Mouse (Mus musculus) limb, embryonic 12.5 days (tissue): ENCODE measurements around the gene Tex26. TPM values are rescaled to one million over a fixed set of nuclear protein-coding genes. Genes with fewer than 3 reads are reported as not detected.

Experiments
- ATAC-seq: fragments of 200-750 bp; cut with Nextera tagmentation; 2 replicates; pipeline ENCODE4 v1.8.0; 2017; ENCODE audit warnings: low read depth, moderate TSS enrichment; ENCODE audit not compliant: insufficient number of reproducible peaks, insufficient read depth, low FRiP score, low TSS enrichment
- H3K27ac ChIP-seq: fragments of 300-500 bp; sonication (generic); 2 replicates; pipeline ENCODE4 v1.5.1; 2016; ENCODE audit warnings: mild to moderate bottlenecking, moderate library complexity
- H3K27me3 ChIP-seq: fragments of 300-500 bp; sonication (generic); 2 replicates; pipeline ENCODE4 v1.6.1; 2016; ENCODE audit warnings: mild to moderate bottlenecking, moderate library complexity
- H3K36me3 ChIP-seq: fragments of 300-500 bp; sonication (generic); 2 replicates; pipeline ENCODE4 v1.6.1; 2016; ENCODE audit warnings: mild to moderate bottlenecking, moderate library complexity
- H3K4me1 ChIP-seq: fragments of 300-500 bp; sonication (generic); replicated peaks from 2 replicates; pipeline ENCODE4 v1.6.1; 2016
- H3K4me2 ChIP-seq: fragments of 300-500 bp; sonication (generic); 2 replicates; pipeline ENCODE4 v1.6.1; 2016; ENCODE audit warnings: mild to moderate bottlenecking, moderate library complexity
- H3K4me3 ChIP-seq: fragments of 300-500 bp; sonication (generic); replicated peaks from 2 replicates; pipeline ENCODE4 v1.5.1; 2016; ENCODE audit warnings: mild to moderate bottlenecking
- H3K9ac ChIP-seq: fragments of 300-500 bp; sonication (generic); replicated peaks from 2 replicates; pipeline ENCODE4 v1.6.1; 2016; ENCODE audit warnings: mild to moderate bottlenecking, moderate library complexity
- H3K9me3 ChIP-seq: fragments of 300-500 bp; sonication (generic); 2 replicates; pipeline ENCODE4 v1.6.1; 2016; ENCODE audit warnings: mild to moderate bottlenecking, moderate library complexity
- WGBS: fragments of 180-500 bp; shearing (Covaris S2); methylation state at CpG from one replicate; pipeline ENCODE4 v1.1.7; 2016; 5-methylcytosine and 5-hydroxymethylcytosine counted together
- polyA plus RNA-seq: library from polyadenylated mRNA; unstranded; fragments of >200 nt; fragmentation: Nextera tagmentation; extraction: Ambion mirVana; gene quantifications from 2 replicates; pipeline ENCODE4 v1.2.1, GENCODE M21; 2016

Gene Tex26
- polyA plus RNA-seq, 1 experiment from 2014 or later: 0.38 TPM

DNA sequence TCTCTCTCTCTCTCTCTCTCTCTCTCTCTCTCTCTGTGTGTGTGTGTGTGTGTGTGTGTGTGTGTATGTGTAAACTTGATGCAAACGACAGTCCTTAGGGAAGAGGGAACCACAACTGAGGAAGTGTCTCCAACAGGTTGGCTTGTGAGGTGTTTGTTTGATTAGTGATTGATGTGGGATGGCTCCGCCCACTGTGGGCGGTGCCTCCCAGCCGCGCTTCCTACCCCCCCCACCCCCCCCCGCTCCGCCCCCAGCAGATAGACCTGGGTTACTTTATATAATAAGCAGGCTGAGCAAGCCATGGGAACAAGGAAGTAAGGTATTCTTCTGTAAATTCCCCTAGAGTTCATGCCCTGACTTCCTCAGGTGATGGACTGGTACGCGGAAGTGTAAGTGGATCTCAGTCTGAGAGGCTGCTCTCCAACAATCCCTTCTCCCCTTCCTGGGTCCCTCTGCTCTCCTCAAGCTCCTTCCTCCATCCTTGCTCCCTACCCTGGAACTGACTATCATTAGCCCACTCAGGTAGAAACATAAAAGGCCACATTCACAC is 5.2 kb upstream of the Tex26 start:
- Histone ChIP-seq H3K9me3 (no peaks in the 10 kb centered on the region), H3K4me2 (no peak overlapping the region), H3K27ac (no peak overlapping the region), H3K36me3 (no peaks in the 10 kb centered on the region), H3K9ac (no peak overlapping the region), H3K4me1 (peaks cover 13% of the 10 kb centered on the region), H3K27me3 (no peaks in the 10 kb centered on the region), H3K4me3 (no peak overlapping the region)
- WGBS: 26% methylated on average over 9 of the region's 9 CpGs
- ATAC-seq: no peak

DNA sequence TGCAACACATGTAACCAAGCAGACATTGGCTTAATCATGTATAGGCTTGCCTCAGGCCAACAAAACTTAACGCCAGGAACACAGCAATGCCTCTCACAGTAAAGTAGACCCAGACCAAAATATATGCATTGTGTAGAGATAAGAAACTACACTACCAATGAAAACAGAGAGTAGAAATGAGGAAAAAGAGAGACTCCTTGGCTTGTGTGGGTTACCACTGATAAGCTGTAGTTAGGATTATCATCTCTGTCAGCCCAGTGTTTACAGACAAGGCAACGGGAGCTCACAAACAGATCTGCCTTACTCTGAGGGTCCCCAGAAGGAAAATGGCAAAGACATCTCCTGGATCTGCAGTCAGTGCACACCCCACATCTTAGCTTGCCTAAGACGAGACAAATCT is 2.9 kb upstream of the Tex26 start:
- ATAC-seq: no peak
- H3K9me3 ChIP-seq: no peaks in the 10 kb centered on the region
- no peak overlapping the region for H3K4me2 ChIP-seq
- WGBS: 74% methylated on average over 3 of the region's 3 CpGs
- H3K4me3 ChIP-seq: no peak overlapping the region
- H3K27ac ChIP-seq: no peak overlapping the region
- no peak overlapping the region for H3K9ac ChIP-seq
- no peaks in the 10 kb centered on the region for H3K36me3 ChIP-seq
- no peaks in the 10 kb centered on the region for H3K27me3 ChIP-seq
- H3K4me1 ChIP-seq: peaks cover 23% of the 10 kb centered on the region

DNA sequence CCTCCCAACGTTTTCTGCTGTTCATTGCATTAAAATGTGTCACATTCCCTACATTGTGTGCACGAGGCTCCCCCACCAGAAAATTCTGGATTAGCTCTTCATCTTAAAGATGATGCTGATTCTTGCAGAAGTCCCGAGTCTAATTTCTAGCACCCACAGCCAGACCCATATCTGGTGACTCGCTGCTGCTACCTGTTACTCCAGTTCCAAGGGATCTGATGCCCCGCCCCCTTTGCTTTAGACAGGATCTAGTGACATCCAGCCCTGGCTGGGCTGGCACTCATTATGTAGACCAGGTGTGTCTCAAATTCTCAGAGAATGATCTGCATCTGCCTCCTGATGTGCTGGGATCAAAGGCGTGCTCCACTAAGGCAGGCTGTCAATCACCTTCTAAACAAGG is 2.3 kb upstream of the Tex26 start:
- Histone ChIP-seq H3K9me3 (no peaks in the 10 kb centered on the region), H3K27me3 (no peaks in the 10 kb centered on the region), H3K9ac (no peak overlapping the region), H3K36me3 (no peaks in the 10 kb centered on the region), H3K27ac (no peak overlapping the region), H3K4me2 (no peak overlapping the region), H3K4me3 (no peak overlapping the region), H3K4me1 (peaks cover 29% of the 10 kb centered on the region)
- no peak for ATAC-seq
- 67% methylated on average over 6 of the region's 6 CpGs for WGBS

DNA sequence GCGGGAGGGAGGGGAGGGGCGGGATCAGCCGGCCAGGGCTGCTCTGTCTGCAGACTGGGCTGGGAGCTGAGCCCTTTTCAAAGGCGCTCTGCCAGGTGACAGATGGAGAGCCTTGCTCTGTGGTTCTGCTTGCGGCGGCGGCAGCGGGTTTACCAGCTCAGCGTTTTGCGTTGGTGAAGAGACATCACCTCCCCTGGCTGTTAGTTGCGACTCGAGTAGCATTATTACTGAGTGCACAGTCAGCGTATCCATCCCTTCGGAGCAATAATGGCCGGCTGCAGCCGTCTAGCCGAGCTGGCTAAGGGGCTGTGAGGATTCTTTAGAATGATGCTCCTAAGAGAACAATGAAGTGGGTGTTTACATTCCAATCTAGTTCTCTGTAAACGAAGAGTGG is 717 bp downstream of the Tex26 start:
- no peaks in the 10 kb centered on the region for H3K36me3 ChIP-seq
- WGBS: under 1% methylated on average over 18 of the region's 18 CpGs
- H3K9me3 ChIP-seq: no peaks in the 10 kb centered on the region
- no peaks in the 10 kb centered on the region for H3K27me3 ChIP-seq
- H3K27ac ChIP-seq: peak overlapping the region; percentile 76
- peak overlapping the region; percentile 50; the same call in 1 of the 2 replicates for H3K9ac ChIP-seq
- H3K4me1 ChIP-seq: peaks cover 26% of the 10 kb centered on the region
- peak; percentile 64; the same call in 1 of the 2 replicates for ATAC-seq
- H3K4me3 ChIP-seq: peak overlapping the region; percentile 41
- peak overlapping the region; percentile 82 for H3K4me2 ChIP-seq

DNA sequence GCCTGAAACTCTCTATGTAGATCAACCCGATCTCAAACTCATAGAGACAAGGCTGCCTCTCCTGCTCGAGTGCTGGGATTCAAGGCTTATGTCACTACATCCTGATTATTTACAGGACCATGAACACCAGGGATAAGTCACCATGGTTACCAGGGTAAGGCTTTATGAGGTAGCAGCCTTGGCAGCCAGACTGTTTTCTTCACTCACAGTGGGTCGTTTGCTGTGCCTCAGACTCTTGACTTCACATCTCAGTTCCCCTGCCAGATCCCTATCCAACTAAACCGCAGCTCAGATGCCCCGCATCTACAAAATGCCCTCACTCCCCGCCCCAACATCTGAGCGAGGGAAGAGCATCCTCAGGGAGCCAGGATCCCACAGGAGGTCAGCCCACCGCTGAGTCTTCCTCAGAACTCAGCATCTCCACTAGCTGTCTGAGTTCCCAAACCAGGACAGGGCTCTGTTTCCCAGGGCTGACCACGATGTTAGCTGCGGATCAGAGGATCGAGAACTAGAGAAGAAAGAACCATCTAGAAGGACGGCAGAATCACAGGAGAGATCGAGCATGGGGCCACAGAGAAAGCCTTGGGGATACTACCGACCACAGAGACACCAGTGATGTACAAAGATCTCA is 2.3 kb downstream of the Tex26 start:
- Histone ChIP-seq H3K9ac (no peak overlapping the region), H3K4me1 (peaks cover 26% of the 10 kb centered on the region), H3K27me3 (no peaks in the 10 kb centered on the region), H3K4me2 (no peak overlapping the region), H3K36me3 (no peaks in the 10 kb centered on the region), H3K27ac (no peak overlapping the region), H3K4me3 (no peak overlapping the region), H3K9me3 (no peaks in the 10 kb centered on the region)
- ATAC-seq: no peak
- WGBS: 57% methylated on average over 14 of the region's 14 CpGs

GRCm38 (mm10) chr5:149442277-149442660 is 2.8 kb downstream of the Tex26 start:
- Histone ChIP-seq H3K9ac (no peak overlapping the region), H3K4me1 (peaks cover 26% of the 10 kb centered on the region), H3K4me3 (no peak overlapping the region), H3K27ac (no peak overlapping the region), H3K27me3 (no peaks in the 10 kb centered on the region), H3K4me2 (no peak overlapping the region), H3K36me3 (no peaks in the 10 kb centered on the region), H3K9me3 (no peaks in the 10 kb centered on the region)
- WGBS: 80% methylated on average over 15 of the region's 15 CpGs
- no peak for ATAC-seq

GRCm38 (mm10) chr5:149444451-149444850 is 5.0 kb downstream of the Tex26 start:
- peaks cover 23% of the 10 kb centered on the region for H3K4me1 ChIP-seq
- H3K9ac ChIP-seq: no peak overlapping the region
- no peak overlapping the region for H3K4me3 ChIP-seq
- 78% methylated on average over 4 of the region's 4 CpGs for WGBS
- no peak for ATAC-seq
- H3K9me3 ChIP-seq: peaks cover 3% of the 10 kb centered on the region; the same call in 1 of the 2 replicates
- no peaks in the 10 kb centered on the region for H3K36me3 ChIP-seq
- H3K27me3 ChIP-seq: no peaks in the 10 kb centered on the region
- H3K27ac ChIP-seq: no peak overlapping the region
- H3K4me2 ChIP-seq: no peak overlapping the region

DNA sequence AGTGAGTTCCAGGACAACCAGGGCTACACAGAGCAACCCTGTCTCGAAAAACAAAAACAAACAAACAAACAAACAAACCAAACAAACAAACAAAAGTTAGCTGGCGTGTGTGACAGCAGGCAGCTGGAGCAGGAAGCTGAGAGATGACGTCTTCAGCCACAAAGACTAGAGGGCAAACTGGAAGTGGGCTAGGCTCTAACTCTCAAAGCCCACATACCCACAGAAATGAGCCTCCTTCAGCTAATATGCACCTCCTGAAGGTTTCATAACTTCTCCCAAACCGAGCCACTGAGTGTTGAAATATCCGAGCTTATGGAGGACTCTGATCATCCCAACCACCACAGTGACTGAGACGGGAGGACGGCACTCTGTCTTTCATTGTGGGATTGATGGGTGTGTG is 7.0 kb downstream of the Tex26 start:
- peaks cover 13% of the 10 kb centered on the region for H3K4me1 ChIP-seq
- no peaks in the 10 kb centered on the region for H3K36me3 ChIP-seq
- peaks cover 3% of the 10 kb centered on the region; the same call in 1 of the 2 replicates for H3K9me3 ChIP-seq
- ATAC-seq: no peak
- no peak overlapping the region for H3K4me2 ChIP-seq
- H3K27ac ChIP-seq: no peak overlapping the region
- no peak overlapping the region for H3K4me3 ChIP-seq
- no peaks in the 10 kb centered on the region for H3K27me3 ChIP-seq
- H3K9ac ChIP-seq: no peak overlapping the region
- WGBS: 85% methylated on average over 7 of the region's 7 CpGs

DNA sequence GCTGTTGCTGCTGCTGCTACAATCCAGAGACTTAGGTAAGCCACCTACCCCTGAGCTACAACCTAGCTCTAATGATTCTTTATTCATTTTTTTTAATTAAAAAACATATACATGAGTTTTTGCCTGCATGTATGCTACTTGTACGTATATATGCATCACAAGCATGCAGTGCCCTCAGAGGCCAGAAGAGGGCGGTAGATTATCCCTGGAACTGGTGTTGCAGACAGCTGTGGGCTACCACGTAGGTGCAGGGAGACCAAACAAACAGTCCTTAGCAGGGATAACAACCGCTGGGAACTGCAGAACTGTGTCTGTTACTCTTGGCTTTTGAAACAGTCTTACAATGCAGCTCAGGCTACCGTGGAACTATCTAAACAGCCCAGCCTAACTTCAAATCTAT is 8.3 kb downstream of the Tex26 start:
- no peak for ATAC-seq
- Histone ChIP-seq H3K9ac (no peak overlapping the region), H3K4me2 (no peak overlapping the region), H3K4me1 (peaks cover 4% of the 10 kb centered on the region), H3K27me3 (no peaks in the 10 kb centered on the region), H3K27ac (no peak overlapping the region), H3K9me3 (peaks cover 3% of the 10 kb centered on the region; the same call in 1 of the 2 replicates), H3K36me3 (no peaks in the 10 kb centered on the region), H3K4me3 (no peak overlapping the region)
- WGBS: 80% methylated on average over 5 of the region's 5 CpGs

DNA sequence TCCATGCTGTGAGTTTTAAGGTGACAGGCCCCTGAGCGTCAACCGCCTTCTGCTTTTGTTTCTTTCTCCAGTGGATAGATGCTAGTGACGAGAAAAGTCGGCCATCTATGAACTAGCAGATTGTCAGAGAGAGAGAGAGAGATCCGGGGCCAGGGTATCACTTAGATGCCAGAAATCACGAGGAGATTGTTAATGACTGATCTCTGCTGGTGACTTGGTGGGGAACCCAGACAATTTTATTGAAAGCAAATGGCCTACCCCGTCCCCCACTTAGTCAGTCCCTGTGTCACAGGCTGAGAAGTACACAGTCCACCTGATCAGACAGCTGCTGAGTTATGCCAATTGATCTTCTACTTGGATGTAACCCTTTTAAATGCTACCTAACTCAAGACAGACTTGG is 9.9 kb downstream of the Tex26 start:
- WGBS: 65% methylated on average over 7 of the region's 7 CpGs

DNA sequence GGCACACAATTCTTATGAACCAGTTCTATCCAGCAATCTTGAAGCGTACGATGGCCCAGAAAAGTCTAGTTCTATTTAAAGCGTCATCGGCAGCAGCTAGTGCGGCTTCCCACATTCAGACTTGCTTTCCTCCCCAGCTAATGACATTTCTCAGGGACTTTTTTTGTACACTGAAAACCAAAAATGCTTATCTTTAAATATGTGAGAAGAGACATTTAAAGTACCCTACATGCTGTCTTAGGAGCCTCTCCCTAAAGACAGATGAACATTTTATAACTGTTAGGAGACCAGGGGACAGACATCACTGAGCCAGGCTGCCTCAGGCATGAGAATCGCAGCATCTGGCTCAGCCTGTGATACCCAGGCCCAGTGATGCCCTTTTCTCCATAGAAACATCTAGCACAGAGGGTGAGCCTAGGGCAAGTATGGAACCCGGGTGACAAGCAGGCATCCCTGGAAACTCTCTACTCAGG is 11.8 kb downstream of the Tex26 start:
- H3K9ac ChIP-seq: no peak overlapping the region
- H3K4me2 ChIP-seq: no peak overlapping the region
- ATAC-seq: no peak
- H3K27me3 ChIP-seq: no peaks in the 10 kb centered on the region
- H3K36me3 ChIP-seq: no peaks in the 10 kb centered on the region
- 90% methylated on average over 7 of the region's 7 CpGs for WGBS
- H3K4me1 ChIP-seq: no peaks in the 10 kb centered on the region
- no peak overlapping the region for H3K27ac ChIP-seq
- H3K4me3 ChIP-seq: no peak overlapping the region
- H3K9me3 ChIP-seq: peaks cover 3% of the 10 kb centered on the region; the same call in 1 of the 2 replicates

More for the DNA sequence above, 9.9 kb downstream of the Tex26 start:
- no peak overlapping the region for H3K27ac ChIP-seq
- H3K36me3 ChIP-seq: no peaks in the 10 kb centered on the region
- H3K9ac ChIP-seq: no peak overlapping the region
- H3K4me1 ChIP-seq: no peaks in the 10 kb centered on the region; the same call in 1 of the 2 replicates
- H3K4me3 ChIP-seq: no peak overlapping the region
- ATAC-seq: no peak
- H3K27me3 ChIP-seq: no peaks in the 10 kb centered on the region
- peaks cover 3% of the 10 kb centered on the region; the same call in 1 of the 2 replicates for H3K9me3 ChIP-seq
- no peak overlapping the region for H3K4me2 ChIP-seq

DNA sequence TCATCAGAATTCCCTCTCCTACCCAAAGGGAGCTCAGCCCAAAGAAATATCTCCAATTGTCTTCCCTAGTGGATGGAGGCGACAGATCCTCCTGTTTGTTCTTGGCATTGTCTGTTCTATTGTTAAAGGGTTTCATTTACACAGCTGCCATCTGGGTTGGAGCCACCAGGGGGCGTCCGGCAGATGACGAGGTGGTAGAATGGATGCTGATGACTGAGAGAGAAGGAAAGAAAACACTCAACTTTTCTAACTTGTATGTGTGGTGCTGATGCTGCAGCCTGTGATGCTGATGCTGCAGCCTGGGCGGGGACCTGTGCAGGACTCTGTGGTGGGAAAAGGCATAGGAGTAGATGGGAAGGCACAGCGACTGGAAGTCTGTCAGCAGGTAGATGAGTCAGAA is 14.8 kb downstream of the Tex26 start:
- Histone ChIP-seq H3K4me1 (no peaks in the 10 kb centered on the region), H3K4me2 (no peak overlapping the region), H3K36me3 (no peaks in the 10 kb centered on the region), H3K27me3 (no peaks in the 10 kb centered on the region), H3K4me3 (no peak overlapping the region), H3K9me3 (no peaks in the 10 kb centered on the region), H3K27ac (no peak overlapping the region), H3K9ac (no peak overlapping the region)
- no peak for ATAC-seq
- 31% methylated on average over 6 of the region's 6 CpGs for WGBS
